In the genomic region with DNA sequence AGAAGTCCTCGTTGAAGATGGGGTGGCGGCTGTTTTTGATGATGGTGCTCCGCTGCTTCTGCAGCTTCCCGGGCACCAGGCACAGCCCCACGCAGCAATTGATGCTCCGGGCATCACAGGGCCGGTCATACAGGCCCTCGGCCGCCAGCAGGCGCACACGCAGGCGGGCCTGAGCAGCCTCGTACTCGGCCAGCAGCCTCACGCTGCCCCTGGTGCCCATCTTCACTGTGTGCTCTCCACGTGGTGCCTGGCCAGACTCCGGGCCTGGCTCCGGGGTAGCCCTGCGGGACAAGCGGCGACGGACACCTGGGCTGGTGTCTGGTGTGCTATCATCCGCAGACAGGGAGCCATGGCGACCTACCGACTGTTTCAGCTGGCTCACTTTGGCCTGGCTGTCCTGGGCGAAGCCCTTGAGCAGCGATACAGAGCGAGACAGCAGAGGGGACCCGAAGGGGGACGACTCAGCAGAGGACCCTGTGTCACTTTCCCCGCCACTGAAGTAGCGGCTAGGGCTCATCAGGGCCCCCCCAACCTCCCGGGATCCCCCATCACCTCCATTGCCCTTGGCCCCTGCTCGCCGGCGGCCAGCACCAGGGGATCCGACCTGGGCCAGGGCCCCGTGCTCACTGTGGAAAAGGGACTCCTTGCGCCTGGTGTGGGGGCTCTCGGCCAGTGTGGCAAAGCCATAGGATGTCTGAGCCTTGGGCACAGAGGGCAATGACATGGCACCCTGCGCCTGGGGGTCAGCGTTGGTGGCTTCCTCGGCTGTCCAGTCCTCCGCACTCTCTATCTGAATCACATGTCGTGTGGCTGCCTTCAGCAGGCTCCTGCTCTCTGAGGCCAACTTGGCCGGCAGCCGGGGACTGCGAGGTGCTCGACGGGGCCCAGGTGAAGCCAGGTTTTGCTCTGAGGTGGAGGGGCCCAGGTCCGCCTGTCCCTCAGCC, we compare ENCODE assay signal across 9 mouse cellular contexts. TPM values are rescaled to one million over a fixed set of nuclear protein-coding genes. Genes with fewer than 3 reads are reported as not detected.
A peak's percentile ranks its signal among the peaks of the same experiment; 100 is the strongest.
DNase-seq lines count a peak whose midpoint lies in the region; ATAC-seq and TF ChIP-seq lines count a peak whose summit lies in the region.
"Had no signal": no experiment of that assay in that cellular context is flagged by ENCODE, and none has a peak within 500 bp of the region (broad histone marks: within the 10 kb centered on the region; RNA-seq: fewer than 3 reads in every experiment).

No protein-coding gene starts in this region.

- intact Hi-C loops in left cerebral cortex, postnatal 36 days (cut with DNase I), result no loop called here

- peak; percentile 41 for ATAC-seq in hindbrain, embryonic 11.5 days (ENCODE audit: low FRiP score)
- ATAC-seq in midbrain, embryonic 14.5 days (ENCODE audit: low FRiP score, low TSS enrichment), result peak; percentile 25
- ATAC-seq in monocyte, adult 5-6 weeks (replicated peaks; ENCODE audit: insufficient number of reproducible peaks, low FRiP score, low TSS enrichment, poor library complexity, severe bottlenecking), result no peak

- no peak overlapping the region for H3K9ac ChIP-seq in hindbrain, embryonic 11.5 days (ENCODE audit: low read depth, low read length)
- peak overlapping the region; percentile 36 for H3K9ac ChIP-seq in midbrain, embryonic 14.5 days (replicated peaks; ENCODE audit: low read length)
- H3K9ac ChIP-seq: liver, embryonic 15.5 days had no signal

- WGBS in hindbrain, embryonic 11.5 days, result 9% methylated on average over 51 of the region's 51 CpGs
- WGBS in midbrain, embryonic 14.5 days, result 9% methylated on average over 51 of the region's 51 CpGs

- TF ChIP-seq CTCF in layer of hippocampus, adult 2 months (conservative IDR thresholded peaks at IDR 0.05), result peak; percentile 65

- no peak for DNase-seq in layer of hippocampus, adult 2 months (ENCODE audit: low spot score in 2 of 2)
- no peak for DNase-seq in layer of hippocampus, postnatal 14 days (ENCODE audit: low spot score in 2 of 2)
- peak; percentile 57 for DNase-seq in embryo, embryonic 9.5 days (ENCODE audit: extremely low spot score)
- peak; percentile 69 for DNase-seq in hindbrain, embryonic 11.5 days (ENCODE audit: low spot score)
- DNase-seq in midbrain, embryonic 14.5 days, result peak; percentile 72
- no peak for DNase-seq in right cerebral cortex, postnatal 4 days
- no peak for DNase-seq in left cerebral cortex, postnatal 36 days (ENCODE audit: low spot score in 2 of 2)

- H3K4me3 ChIP-seq in layer of hippocampus, adult 2 months, result peak overlapping the region; percentile 62
- H3K4me3 ChIP-seq in hindbrain, embryonic 11.5 days (ENCODE audit: low read depth, low read length), result 0 out of 2 replicates have a peak overlapping the region, but pooled peaks have one; percentile 4
- peak overlapping the region; percentile 56 for H3K4me3 ChIP-seq in midbrain, embryonic 14.5 days (replicated peaks; ENCODE audit: low read depth, low read length)

- H3K27me3 ChIP-seq in hindbrain, embryonic 11.5 days (ENCODE audit: control insufficient read depth, insufficient read depth, low read length), result peaks cover 23% of the 10 kb centered on the region
- H3K27me3 ChIP-seq in midbrain, embryonic 14.5 days (ENCODE audit: control insufficient read depth, insufficient read depth, low read length), result peaks cover 20% of the 10 kb centered on the region

- no peaks in the 10 kb centered on the region for H3K9me3 ChIP-seq in hindbrain, embryonic 11.5 days (ENCODE audit: control insufficient read depth, low read length)
- H3K9me3 ChIP-seq in midbrain, embryonic 14.5 days (ENCODE audit: control insufficient read depth, low read length), result no peaks in the 10 kb centered on the region
- H3K9me3 ChIP-seq: liver, embryonic 15.5 days had no signal

- H3K36me3 ChIP-seq in hindbrain, embryonic 11.5 days (ENCODE audit: control insufficient read depth, insufficient read depth, low read length), result no peaks in the 10 kb centered on the region
- H3K36me3 ChIP-seq in midbrain, embryonic 14.5 days (ENCODE audit: control insufficient read depth, insufficient read depth, low read length), result no peaks in the 10 kb centered on the region
- H3K36me3 ChIP-seq: liver, embryonic 15.5 days had no signal

- H3K4me1 ChIP-seq in hindbrain, embryonic 11.5 days (replicated peaks; ENCODE audit: control insufficient read depth, insufficient read depth, low read length), result peaks cover 15% of the 10 kb centered on the region; the same call in 1 of the 2 replicates
- H3K4me1 ChIP-seq in midbrain, embryonic 14.5 days (ENCODE audit: control insufficient read depth, insufficient read depth, low read length), result peaks cover 23% of the 10 kb centered on the region

- H3K27ac ChIP-seq in layer of hippocampus, adult 2 months, result peak overlapping the region; percentile 81; the same call in 1 of the 2 replicates
- no peak overlapping the region for H3K27ac ChIP-seq in hindbrain, embryonic 11.5 days (ENCODE audit: low read depth, low read length)
- no peak overlapping the region for H3K27ac ChIP-seq in midbrain, embryonic 14.5 days (replicated peaks; ENCODE audit: low read depth, low read length)
- H3K27ac ChIP-seq: liver, embryonic 15.5 days had no signal

- H3K4me2 ChIP-seq in hindbrain, embryonic 11.5 days (replicated peaks; ENCODE audit: low read depth, low read length), result peak overlapping the region; percentile 29
- peak overlapping the region; percentile 94 for H3K4me2 ChIP-seq in midbrain, embryonic 14.5 days (ENCODE audit: low read length)

RNA-seq across cellular contexts. Expression of gene C2cd4c, which starts 1.4 kb away (rescaled TPM):
- 10 to 100 TPM; 15.5 to 16.6 TPM for total RNA-seq in layer of hippocampus, adult 2 months (2021)
- total RNA-seq in layer of hippocampus, postnatal 14 days (2021), result 1 to 10 TPM; 6.5 to 8.3 TPM
- 0.06 and 0.19 TPM in 2 replicates for polyA plus RNA-seq in hindbrain, embryonic 11.5 days (2014; fragmentation: Nextera tagmentation; extraction: Ambion mirVana)
- 0.84 and 1.4 TPM in 2 replicates for polyA plus RNA-seq in midbrain, embryonic 14.5 days (2014; fragmentation: Nextera tagmentation; extraction: Ambion mirVana)
- not detected in 3 replicates for total RNA-seq in monocyte, adult 5-6 weeks (2017)
- 10 to 100 TPM; 15.7 to 16.3 TPM for total RNA-seq in left cerebral cortex, postnatal 36 days (2021)
- polyA plus RNA-seq: liver, embryonic 15.5 days had no signal

RNA-seq across cellular contexts. Expression of gene Shc2, which starts 25.3 kb away (rescaled TPM):
- total RNA-seq in layer of hippocampus, adult 2 months (2021), result 10 to 100 TPM; 44.7 to 49.4 TPM
- total RNA-seq in layer of hippocampus, postnatal 14 days (2021), result 10 to 100 TPM; 42.7 to 44.5 TPM
- 11.7 and 12.4 TPM in 2 replicates for polyA plus RNA-seq in hindbrain, embryonic 11.5 days (2014; fragmentation: Nextera tagmentation; extraction: Ambion mirVana)
- polyA plus RNA-seq in midbrain, embryonic 14.5 days (2014; fragmentation: Nextera tagmentation; extraction: Ambion mirVana), result 17.2 and 21.6 TPM in 2 replicates
- not detected in 3 replicates for total RNA-seq in monocyte, adult 5-6 weeks (2017)
- 10 to 100 TPM; 43.7 to 52.3 TPM for total RNA-seq in left cerebral cortex, postnatal 36 days (2021)

RNA-seq across cellular contexts. Expression of gene Theg, which starts 25.3 kb away (rescaled TPM):
- total RNA-seq in layer of hippocampus, adult 2 months (2021), result 1 to 10 TPM in 1 of 2 experiments, not detected in 1; 1.2 TPM
- not detected for total RNA-seq in layer of hippocampus, postnatal 14 days (2021)
- polyA plus RNA-seq in hindbrain, embryonic 11.5 days (2014; fragmentation: Nextera tagmentation; extraction: Ambion mirVana), result not detected in 2 replicates
- not detected in 2 replicates for polyA plus RNA-seq in midbrain, embryonic 14.5 days (2014; fragmentation: Nextera tagmentation; extraction: Ambion mirVana)
- total RNA-seq in monocyte, adult 5-6 weeks (2017), result not detected in 3 replicates
- 1 to 10 TPM; 1.1 to 1.3 TPM for total RNA-seq in left cerebral cortex, postnatal 36 days (2021)
- polyA plus RNA-seq: liver, embryonic 15.5 days had no signal

RNA-seq across cellular contexts. Expression of gene Odf3l2, which starts 33.1 kb away (rescaled TPM):
- total RNA-seq in layer of hippocampus, adult 2 months (2021), result under 1 TPM; 0.29 to 0.38 TPM
- under 1 TPM; 0.52 to 0.53 TPM for total RNA-seq in layer of hippocampus, postnatal 14 days (2021)
- polyA plus RNA-seq in hindbrain, embryonic 11.5 days (2014; fragmentation: Nextera tagmentation; extraction: Ambion mirVana), result not detected in 2 replicates
- polyA plus RNA-seq in midbrain, embryonic 14.5 days (2014; fragmentation: Nextera tagmentation; extraction: Ambion mirVana), result 0.17 and 0.40 TPM in 2 replicates
- not detected in 3 replicates for total RNA-seq in monocyte, adult 5-6 weeks (2017)
- under 1 TPM; 0.25 to 0.63 TPM for total RNA-seq in left cerebral cortex, postnatal 36 days (2021)
- polyA plus RNA-seq: liver, embryonic 15.5 days had no signal

RNA-seq across cellular contexts. Expression of gene Madcam1, which starts 51.9 kb away (rescaled TPM):
- total RNA-seq in layer of hippocampus, adult 2 months (2021), result not detected
- total RNA-seq in layer of hippocampus, postnatal 14 days (2021), result under 1 TPM in 1 of 2 experiments, not detected in 1; 0.37 TPM
- polyA plus RNA-seq in hindbrain, embryonic 11.5 days (2014; fragmentation: Nextera tagmentation; extraction: Ambion mirVana), result 1.1 and 1.6 TPM in 2 replicates
- 0.31 and 1.00 TPM in 2 replicates for polyA plus RNA-seq in midbrain, embryonic 14.5 days (2014; fragmentation: Nextera tagmentation; extraction: Ambion mirVana)
- total RNA-seq in monocyte, adult 5-6 weeks (2017), result not detected in 3 replicates
- total RNA-seq in left cerebral cortex, postnatal 36 days (2021), result not detected

Comparison
In these comparisons a context has a peak if more than half of its experiments do, and no peak if none do; other contexts are left out.
1. DNase-seq: peak in embryo, embryonic 9.5 days (single experiment), hindbrain, embryonic 11.5 days (single experiment) and midbrain, embryonic 14.5 days (single experiment); none in layer of hippocampus, adult 2 months (0 of 2), layer of hippocampus, postnatal 14 days (0 of 2), right cerebral cortex, postnatal 4 days (single experiment) and left cerebral cortex, postnatal 36 days (0 of 2).
2. H3K4me3 ChIP-seq: peak in every context shown above with its lines; median percentile 62 in layer of hippocampus, adult 2 months; 56 in midbrain, embryonic 14.5 days; 4 in hindbrain, embryonic 11.5 days.
3. RNA of gene Shc2, which starts 25.3 kb away (total RNA-seq): 43.7 to 52.3 TPM in left cerebral cortex, postnatal 36 days, 44.7 to 49.4 TPM in layer of hippocampus, adult 2 months and 42.7 to 44.5 TPM in layer of hippocampus, postnatal 14 days; not detected in monocyte, adult 5-6 weeks; every median in the first group is over 10 times any median in the second.